Mouse (Mus musculus) megakaryocyte, adult 5-6 weeks (primary cell): ENCODE data around the gene Tmc2. TPM values are rescaled to one million over a fixed set of nuclear protein-coding genes. Genes with fewer than 3 reads are reported as not detected.

Experiments
- ATAC-seq: 2 replicates; pipeline ENCODE4 v1.8.0; 2016; ENCODE audit warnings: mild to moderate bottlenecking, inconsistent platforms; ENCODE audit not compliant: poor library complexity, severe bottlenecking
- total RNA-seq, 2 experiments: library from RNA; stranded (forward) in 1 of 2; stranded (reverse) in 1 of 2; fragments of 153-499, 151-499 nt in 1 of 2; fragments of 221-1000, 200-1000 nt in 1 of 2; gene quantifications; 2 replicates each; pipeline versions ENCODE4 v1.2.3 to v1.2.4; 2015 to 2017

Tmc2 gene
- total RNA-seq, 2 experiments from 2014 or later = not detected

DNA sequence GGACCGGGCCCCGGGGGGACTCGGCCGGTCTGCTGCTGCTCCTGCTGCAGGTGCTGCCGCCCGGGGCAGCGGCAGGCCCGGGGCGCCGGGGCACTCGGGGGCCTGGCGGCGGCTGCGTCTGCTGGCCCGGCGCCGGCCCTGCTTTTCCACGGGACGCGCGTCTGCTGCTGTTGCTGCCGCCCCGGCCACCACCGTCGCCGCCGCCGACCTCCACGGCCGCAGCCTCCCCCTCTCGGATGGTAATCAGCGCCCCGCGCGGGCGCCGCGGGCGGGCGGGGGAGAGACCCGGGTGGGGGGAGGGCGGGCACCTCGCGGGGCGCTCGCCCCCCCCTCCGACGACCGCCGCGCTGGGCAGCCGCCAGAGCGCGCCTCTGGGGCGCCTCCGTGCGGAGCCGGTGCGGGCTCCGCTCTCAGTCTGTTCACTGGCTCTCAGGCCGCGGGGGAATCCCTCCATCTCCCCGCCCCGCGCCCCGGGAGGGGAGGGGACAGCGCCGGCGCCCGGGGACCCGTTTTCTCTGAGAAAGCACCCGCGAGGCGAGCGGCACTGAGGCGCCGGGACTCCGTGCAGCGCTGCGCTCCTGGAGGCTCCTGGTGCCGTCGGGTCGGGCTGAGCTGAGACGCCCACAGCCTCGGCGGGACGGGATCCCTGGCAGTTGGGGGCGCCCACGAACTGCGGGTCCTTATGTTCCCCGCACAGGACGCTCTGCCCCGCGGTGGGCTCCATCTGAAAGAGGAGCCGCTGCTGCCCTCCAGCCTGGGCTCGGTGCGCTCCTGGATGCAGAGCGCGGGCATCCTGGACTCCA lies 100.5 kb downstream of the Tmc2 start:
- ATAC-seq = no peak

DNA sequence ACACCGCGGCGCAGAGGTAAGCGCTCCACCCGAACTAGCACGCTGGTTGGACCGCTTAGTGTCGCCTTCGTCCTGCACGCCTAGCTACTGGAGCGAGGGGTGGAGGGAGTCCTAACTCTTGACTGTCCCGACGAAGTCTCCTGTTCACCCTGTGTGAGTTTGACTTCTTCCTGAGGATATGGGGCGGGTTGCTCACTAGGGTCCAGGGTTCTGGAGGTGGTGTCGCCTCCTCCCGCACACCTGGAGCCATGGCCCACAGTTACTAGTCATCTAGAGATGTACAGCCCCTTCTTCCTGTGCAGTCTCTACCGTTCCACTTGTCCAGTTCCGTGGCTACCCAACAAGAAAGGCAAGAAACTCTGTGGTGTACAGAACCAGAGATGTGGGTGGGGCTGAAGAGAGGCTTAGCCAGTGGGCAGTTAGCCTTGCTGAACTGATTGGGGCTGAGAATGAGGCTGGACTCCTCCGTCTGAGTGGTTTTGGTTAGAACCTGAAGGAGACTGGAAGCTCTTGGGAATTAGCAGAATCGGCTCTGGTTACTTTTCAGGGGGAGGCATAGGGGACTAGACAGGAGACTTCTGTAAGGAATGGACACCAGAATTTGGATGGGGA lies 101.2 kb downstream of the Tmc2 start:
- no peak for ATAC-seq

DNA sequence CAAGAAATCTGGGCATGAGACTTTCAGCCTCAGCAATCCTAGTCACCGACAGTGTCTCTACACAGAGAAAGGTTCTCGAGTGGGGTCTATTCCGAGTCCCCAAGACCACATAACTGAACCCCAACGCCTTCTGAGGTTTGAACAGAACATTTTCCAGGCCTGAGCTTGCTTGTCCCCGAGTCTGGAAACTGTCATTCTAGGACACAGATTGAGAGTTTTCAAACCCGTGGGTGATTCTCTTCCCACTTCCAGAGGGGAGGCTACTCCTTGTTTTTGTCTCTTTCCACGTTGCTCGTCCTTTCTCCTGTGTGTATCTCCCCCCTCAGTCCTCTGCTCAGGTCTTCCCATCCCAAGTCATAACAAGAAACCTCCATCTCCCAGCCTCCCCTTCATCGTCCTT lies 102.6 kb downstream of the Tmc2 start:
- no peak for ATAC-seq

DNA sequence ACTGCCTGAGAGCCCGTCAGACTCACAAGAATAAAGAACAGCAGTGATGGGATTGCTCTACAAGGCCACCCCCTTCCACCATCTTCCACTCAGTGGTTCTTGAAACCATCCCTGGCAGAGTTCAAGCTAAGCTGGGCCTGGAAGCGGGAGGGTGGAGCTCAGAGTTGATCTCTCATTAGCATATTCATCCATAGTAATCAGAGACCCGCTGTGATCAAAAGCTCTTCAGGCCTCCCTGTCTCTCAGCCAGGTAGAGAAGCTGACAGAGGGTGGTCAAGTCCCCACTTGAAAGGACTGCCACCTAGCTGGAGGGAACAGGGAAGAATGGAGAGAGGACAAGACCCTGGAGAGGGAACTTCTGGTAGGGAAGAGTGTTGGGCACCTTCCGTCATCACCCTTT lies 108.0 kb downstream of the Tmc2 start:
- ATAC-seq = no peak

Other genes with a start within 250 kb of the Tmc2 start
- 1.1 and 1.4 TPM in 2 replicates for gene Tgm3, start 182.8 kb upstream of the Tmc2 start, total RNA-seq (2015)
- gene Tgm3, start 182.8 kb upstream of the Tmc2 start, total RNA-seq (2017) = 0.37 and 1.1 TPM in 2 replicates
- not detected in 2 replicates for gene Tgm6, start 82.8 kb upstream of the Tmc2 start, total RNA-seq (2015)
- gene Tgm6, start 82.8 kb upstream of the Tmc2 start, total RNA-seq (2017) = not detected in 2 replicates
- 226 and 247 TPM in 2 replicates for gene Snrpb, start 15.8 kb upstream of the Tmc2 start, total RNA-seq (2015)
- 154 and 191 TPM in 2 replicates for gene Snrpb, start 15.8 kb upstream of the Tmc2 start, total RNA-seq (2017)
- gene Nop56, start 79.2 kb downstream of the Tmc2 start, total RNA-seq (2015) = 104 and 111 TPM in 2 replicates
- 138 and 139 TPM in 2 replicates for gene Nop56, start 79.2 kb downstream of the Tmc2 start, total RNA-seq (2017)
- 132 and 136 TPM in 2 replicates for gene Idh3b, start 89.4 kb downstream of the Tmc2 start, total RNA-seq (2015)
- 85.6 and 92.9 TPM in 2 replicates for gene Idh3b, start 89.4 kb downstream of the Tmc2 start, total RNA-seq (2017)
- gene Ebf4, start 100.0 kb downstream of the Tmc2 start, total RNA-seq (2015) = not detected in 2 replicates
- not detected in 2 replicates for gene Ebf4, start 100.0 kb downstream of the Tmc2 start, total RNA-seq (2017)
- gene Cpxm1, start 202.4 kb downstream of the Tmc2 start, total RNA-seq (2015) = 0.18 and 0.25 TPM in 2 replicates
- gene Cpxm1, start 202.4 kb downstream of the Tmc2 start, total RNA-seq (2017) = 0.37 and 0.53 TPM in 2 replicates
- gene Gm28372, start 210.0 kb downstream of the Tmc2 start, total RNA-seq (2015) = not detected in 2 replicates
- gene Gm28372, start 210.0 kb downstream of the Tmc2 start, total RNA-seq (2017) = not detected in 2 replicates
- not detected in 2 replicates for gene 1700020A23Rik, start 210.1 kb downstream of the Tmc2 start, total RNA-seq (2015)
- not detected in 2 replicates for gene 1700020A23Rik, start 210.1 kb downstream of the Tmc2 start, total RNA-seq (2017)
- gene Tmem239, start 211.3 kb downstream of the Tmc2 start, total RNA-seq (2015) = not detected in 2 replicates
- not detected in 2 replicates for gene Tmem239, start 211.3 kb downstream of the Tmc2 start, total RNA-seq (2017)
- 74.6 and 102 TPM in 2 replicates for gene Vps16, start 229.1 kb downstream of the Tmc2 start, total RNA-seq (2015)
- gene Vps16, start 229.1 kb downstream of the Tmc2 start, total RNA-seq (2017) = 96.7 and 99.6 TPM in 2 replicates
- gene Pced1a, start 229.5 kb downstream of the Tmc2 start, total RNA-seq (2015) = 6.1 and 6.7 TPM in 2 replicates
- gene Pced1a, start 229.5 kb downstream of the Tmc2 start, total RNA-seq (2017) = 12.2 and 14.1 TPM in 2 replicates